Mouse (Mus musculus): ENCODE data around the gene E130114P18Rik. TPM values are rescaled to one million over a fixed set of nuclear protein-coding genes. Genes with fewer than 3 reads are reported as not detected.

Gene E130114P18Rik
- polyA plus RNA-seq, 2 experiments from 2014 or later, result not detected

DNA sequence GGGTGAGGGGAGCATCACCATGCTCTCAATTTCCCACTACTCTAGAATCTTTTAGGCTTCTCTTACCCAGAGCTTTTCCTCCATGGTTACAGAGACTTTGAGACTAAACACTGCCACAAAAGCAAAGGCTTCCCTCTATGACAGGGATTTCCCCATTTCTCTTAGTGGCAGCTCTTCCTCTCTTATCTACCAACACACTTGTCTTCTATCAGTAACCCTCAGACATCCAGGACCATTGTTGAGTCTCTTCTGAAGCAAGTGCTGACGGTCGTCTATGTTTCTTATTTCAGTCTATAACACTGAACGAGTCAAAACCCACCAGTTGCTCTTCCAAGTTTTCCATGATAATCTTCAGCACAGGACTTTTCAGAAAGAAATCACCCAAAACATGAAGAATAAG is 137.5 kb downstream of the E130114P18Rik start:
- no peak for ATAC-seq

DNA sequence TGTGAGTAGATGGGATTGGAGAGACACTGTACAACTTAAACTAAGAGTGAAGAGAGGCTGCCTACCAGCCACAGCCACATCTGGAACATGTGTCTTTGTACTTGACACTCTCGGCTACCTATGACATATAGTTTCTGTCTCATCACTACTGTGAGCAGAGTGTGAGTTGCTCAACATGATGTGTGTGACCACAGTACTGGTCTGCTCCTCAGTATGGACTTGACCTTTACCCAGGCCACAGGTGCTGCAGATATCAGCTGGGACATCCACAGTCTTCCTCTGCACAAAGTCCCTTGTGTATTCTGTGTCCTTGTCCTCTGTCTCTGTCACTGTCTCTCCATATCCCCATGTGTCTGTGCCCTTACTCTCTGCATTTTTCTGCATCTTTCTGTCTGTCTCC is 141.3 kb downstream of the E130114P18Rik start:
- ATAC-seq, result no peak

DNA sequence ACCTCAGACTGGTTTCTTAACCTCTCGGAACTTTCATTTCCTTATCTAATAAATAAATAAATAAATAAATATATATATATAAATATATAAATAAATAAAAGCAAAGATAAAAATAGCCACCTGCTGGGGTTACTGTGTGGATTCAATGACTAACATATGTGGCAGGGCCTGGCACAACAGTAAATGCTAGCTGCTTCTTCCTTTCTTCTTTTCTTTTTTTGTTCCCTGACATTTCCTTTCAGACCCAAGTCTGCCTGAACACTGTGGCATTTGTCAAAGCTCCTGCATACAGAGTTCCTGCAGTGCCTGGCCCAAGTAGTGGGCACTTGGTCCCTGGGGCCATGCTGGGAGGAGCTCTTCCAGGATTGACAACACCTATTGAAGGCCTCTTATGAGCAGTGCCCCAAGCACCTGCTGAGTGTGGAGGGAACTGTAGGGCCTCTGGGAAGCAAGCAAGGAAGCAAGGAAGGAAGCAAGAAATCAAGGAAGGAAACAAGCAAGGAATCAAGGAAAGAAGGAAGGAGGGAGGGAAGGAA is 142.1 kb downstream of the E130114P18Rik start:
- ATAC-seq, result no peak

DNA sequence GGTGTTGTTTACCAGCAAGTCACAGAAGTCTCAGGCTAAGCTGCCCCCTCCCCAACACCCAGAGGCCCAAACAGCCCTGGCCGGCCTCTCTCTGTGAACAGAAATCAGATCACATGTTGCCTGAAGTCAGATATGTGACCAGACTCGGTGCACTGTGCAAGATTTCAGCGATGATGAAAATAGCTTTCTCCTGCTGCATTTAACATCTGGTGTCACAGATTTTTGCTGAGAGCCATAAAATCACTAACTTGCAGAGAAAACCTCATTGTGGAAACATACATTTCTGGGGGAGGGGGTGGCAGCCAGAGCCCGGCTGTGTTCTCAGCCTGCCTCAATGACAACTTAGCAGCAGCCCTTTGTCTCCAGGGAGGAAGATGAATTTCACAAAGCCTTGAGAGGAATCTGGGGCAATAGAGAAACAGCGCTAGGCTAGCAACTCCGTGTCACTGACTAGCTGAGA is 142.6 kb downstream of the E130114P18Rik start:
- ATAC-seq, result no peak

DNA sequence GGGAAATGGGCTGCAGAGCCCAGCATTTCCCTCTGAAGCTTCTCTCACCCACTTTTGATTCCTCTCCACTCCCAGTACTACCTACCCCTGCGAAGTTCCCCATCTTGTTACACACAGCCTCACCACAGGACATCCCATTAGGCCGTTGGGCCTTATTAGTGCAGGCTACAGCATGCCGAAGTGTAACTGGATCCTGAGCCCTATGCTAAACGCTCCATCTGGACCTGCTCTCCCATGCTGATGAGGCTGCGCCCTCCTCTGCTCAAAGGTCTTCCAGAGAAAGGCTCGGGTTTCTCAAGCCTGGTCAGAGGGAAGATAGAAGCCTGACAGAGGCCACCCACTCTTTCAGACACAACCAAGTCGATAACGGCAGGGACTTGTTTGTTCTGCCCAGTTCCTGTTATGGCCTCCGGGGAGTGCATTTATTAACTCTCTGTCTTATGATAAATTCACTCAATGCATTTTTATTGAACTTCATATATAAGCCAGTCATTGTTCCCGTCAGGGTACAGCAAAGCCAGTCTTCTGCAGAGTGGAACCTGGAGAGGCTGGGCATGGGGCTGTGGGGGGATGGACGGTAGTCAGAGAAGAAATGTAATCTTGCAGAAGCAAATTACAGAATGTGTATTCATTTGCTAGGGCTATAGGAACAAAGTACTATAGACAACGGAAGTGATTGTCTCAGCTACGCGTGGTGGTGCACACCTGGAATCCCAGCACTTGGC is 148.8 kb downstream of the E130114P18Rik start:
- no peak for ATAC-seq

DNA sequence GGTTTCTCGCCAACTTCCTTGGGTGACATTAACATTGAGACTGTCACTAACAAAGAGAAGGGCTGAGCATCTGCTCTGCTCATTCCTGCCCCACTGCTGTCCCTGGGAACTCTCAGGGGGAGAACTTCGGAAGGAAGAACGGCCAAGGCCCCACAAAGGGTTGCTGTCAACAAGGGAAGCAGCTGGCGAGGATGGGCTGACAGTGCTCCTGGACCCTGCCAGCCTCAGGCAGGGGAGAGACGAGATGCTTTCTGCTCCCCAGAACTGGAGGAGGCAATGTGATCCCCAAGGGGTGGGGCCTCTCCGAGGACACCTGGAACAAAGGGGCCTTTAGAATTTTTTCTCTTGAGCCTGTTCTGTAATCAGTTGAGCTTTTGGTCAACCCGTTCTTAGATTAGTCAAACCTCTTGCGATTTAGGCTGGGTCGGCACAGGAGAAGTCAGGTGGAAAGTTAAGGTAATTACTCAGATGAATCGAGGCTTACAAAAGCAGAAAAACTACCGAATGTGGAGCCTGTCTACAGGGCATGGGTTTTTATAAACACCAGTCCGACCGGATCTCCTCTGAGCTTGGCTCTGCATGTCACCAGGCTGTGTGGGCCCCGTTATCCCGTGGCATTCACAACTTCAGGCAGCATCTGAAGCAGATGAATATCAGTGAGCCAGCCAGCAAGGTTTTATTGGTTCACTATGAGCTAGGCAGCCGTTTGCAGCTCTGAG is 151.7 kb downstream of the E130114P18Rik start:
- ATAC-seq, result no peak

DNA sequence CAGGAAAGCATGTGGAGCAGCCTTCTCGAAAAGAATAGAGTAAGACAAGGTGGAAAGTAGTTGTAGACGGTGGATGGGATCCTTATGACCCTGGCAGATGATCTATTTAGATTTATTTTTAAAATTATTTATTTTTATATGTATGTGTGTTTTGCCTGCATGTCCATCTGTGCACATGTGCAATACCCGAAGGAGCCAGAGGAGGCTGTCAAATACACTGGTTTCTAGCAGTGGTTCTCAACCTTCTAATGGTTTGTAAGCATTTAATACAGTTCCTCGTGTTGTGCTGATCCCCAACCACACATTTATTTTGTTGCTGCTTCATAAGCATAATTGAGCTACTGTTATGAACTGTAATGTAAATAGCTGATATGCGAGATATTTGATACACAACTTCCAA is 154.7 kb downstream of the E130114P18Rik start:
- no peak for ATAC-seq

DNA sequence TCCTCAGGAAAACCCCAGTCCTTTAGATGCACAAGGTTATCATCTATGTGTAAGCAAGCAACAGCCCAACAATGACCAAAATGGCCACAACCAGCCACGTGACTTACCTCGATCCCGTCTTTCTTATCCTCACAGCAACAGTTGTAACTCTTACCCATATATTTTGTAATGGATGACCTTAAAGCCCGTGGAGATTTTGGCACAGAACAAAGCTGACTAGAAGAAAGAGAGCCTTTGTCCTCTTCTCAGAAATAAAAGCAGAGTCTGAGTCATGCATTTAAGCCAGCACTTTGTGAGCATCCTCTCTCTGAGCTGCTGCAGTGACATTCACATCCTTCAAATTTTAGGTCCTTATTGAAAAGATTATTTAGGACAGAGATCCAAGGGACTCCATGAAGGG is 156.1 kb downstream of the E130114P18Rik start:
- no peak for ATAC-seq

DNA sequence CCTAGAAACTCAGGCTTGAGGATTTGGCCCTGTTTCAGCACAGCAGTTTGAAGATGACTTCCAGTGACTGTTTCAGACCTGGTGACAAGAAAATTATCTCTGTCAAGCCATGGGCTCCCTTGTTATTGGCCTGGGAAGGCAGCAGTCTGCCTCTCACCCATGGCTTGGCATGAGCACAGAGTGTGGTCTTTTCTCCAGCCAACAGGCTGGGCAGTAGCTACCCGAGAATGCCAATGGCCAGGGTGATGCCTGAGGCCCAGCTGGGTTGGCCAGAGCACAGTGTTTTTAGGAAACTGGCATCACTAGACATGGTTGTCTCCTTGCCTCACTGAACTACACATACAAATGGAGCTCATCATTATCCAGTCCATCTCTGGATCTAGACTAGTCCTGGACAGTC is 157.5 kb downstream of the E130114P18Rik start:
- ATAC-seq, result no peak

DNA sequence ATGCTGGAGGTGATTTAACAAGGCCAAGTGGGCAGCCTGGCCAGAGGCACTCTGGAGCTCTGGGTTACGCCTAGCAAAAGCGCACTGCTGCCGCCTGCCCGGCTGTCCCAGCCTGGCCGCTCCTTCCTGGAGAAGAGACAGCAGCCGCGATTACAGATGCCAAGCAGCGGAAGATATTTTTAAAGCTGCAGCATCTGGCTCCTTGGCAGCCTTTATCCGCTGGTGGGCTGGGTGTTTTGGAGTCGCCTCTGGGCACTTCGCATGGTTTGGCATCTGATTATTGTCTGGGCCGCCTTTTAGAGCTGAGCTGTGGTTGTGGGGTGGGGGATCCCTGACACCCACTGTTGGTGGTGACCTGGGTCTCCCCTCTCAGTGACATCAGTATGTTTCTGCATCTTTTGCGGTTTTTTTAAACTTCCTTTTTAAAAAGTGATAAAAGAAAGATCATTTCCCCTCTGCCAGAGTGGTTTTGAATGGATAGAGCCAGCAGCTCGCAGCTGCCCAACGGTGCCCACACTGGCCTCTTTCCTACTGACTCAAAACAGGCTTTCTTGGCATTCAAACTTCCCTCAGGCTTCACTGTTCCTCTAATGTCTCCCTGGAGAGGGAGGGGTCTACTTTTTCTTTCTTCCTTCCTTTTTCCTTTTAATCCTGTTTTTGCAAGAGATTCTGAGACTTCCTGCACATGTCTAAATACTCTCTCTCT is 159.1 kb downstream of the E130114P18Rik start:
- ATAC-seq, result no peak

DNA sequence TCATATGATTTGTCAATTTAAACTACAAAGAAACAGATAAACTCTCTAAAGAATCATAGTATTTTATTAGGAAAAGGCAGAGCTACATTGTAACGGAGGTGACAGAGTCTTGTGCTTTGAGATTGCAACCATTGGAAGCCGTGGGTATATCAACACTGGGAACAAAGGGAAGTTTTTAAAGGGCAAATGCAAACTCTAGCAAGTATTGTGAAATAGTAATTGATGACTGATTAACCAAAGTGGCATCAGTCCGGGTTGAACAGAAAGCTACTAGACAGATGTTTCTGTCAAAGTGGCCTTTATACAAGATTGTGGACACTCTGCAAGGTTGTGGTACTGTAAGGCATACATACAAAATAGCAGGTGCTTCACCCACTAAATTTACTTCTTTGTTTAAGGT is 162.8 kb downstream of the E130114P18Rik start:
- no peak for ATAC-seq

DNA sequence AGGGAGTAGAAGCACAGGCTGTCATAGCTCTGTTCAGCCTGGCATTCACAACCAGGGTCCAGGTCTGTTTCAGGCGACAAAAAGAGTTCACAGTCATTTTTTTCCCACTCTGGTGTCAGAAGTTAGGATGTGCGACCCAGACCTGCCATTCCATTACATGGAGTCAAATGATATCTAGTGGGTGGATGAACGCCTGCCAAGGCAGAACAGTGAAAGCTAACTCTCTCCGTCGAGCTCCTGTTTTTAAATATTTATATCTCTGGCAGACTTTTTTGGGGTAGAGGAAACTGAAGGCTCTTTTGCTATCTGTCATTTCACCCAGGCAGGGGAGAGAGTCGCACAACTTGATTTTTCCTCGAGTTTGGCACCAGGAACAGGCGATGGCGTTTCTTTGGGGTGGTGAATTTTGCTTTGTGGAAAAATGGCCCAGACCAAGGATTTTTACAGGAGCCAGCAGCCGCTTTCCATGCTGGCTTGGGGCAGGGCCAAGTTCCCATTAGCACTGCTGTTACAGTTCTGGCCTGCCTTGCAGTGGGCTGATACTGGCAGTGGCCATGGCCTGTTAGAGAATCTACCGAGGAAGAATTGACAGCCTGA is 166.5 kb downstream of the E130114P18Rik start:
- ATAC-seq, result no peak

DNA sequence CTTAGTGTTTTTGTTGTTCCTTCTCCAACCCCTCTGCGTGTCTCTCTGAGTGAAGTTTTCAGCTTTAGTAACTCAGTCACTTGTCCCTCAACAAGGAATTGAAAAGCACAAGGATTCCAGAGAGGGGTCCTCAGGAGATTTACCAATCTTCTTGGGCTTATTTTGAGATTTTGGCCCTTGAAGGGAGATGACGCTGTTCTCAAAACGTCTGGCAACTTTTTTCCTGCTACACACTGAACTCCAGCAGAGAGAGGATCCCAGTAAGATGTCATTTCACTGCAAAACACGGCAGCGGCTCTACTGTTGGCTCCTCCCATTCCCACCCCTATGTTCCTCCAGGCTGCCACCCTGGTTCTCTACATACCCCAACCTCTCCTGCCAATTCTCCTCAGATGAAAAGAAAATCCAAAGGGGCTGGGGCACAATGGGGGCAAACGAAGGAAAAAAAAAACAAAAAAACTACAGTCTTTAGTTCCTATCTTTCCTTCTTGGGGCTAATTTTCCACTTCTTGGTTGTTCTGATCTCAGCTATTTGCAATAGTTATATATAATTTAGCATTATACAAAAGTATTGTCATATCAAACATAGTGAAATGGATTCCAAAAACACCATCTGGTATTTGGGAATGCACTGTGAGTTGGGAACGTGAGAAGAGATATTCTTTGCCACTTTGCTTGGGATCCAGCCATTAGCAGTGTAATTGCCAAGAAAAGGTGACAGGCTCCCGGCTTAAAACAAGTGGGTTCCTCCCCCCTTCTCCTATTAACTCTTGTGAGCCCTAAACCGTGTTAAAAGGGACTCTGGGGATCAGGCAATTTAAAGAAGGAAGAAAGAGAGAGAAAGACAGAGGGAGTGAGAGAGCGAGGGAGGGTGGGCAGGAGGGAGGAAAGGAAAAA is 167.8 kb downstream of the E130114P18Rik start:
- no peak for ATAC-seq

DNA sequence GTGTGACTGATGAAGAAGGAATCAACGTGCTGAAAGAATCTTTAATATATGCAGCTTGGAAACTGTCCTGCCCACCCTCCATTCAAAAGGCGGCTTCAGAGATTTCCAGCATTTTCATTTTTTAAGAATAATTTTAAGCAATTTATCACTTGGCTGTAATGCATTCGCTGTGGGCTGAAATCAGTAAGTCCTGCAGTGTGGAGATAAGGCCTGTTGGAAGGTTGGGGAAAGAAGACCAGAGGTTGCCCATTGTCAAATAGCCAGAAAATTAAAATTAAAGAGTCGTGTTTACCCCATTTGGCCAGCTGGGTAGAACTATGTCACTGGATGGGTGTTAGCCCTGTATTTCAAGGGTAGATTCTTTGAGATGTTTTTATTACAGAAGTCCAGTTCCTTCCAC is 168.5 kb downstream of the E130114P18Rik start:
- no peak for ATAC-seq

DNA sequence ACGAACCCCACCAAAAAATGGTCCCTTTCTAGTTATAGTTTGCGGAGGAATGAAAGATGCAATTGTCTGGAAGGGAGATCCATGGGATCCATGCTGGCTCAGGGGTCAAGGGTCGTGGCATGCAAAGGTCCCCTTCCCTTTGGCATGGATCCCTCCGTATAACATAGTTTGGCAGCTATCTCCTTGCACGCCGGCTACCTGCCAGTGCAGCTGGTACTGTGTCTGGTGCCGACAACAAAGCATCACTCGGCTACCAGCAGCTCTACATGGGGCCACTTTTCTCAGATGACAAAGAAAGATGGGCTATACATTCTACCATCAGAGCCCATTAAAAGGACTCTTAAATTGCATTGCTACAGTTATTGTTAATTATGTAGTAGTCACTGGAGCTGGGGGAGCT is 169.2 kb downstream of the E130114P18Rik start:
- no peak for ATAC-seq

DNA sequence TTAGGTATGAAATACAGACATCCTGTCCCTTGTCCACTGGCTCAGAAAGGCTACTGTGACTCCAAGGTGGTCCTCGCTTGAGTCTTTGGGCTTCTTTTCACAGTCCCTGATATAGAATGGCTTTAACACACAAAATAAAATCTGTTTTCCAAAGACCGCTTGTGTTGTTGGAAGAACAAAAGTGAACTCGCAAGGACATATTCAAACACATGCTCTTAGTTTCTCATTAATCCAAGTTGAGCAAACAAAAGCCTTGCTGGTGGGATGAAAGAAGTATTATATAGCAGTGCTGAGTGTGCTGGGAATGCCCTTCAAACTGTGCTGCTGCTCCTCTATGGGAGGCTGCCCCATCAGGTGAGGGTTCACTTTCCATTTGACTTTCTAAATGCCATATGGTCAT is 169.7 kb downstream of the E130114P18Rik start:
- no peak for ATAC-seq

DNA sequence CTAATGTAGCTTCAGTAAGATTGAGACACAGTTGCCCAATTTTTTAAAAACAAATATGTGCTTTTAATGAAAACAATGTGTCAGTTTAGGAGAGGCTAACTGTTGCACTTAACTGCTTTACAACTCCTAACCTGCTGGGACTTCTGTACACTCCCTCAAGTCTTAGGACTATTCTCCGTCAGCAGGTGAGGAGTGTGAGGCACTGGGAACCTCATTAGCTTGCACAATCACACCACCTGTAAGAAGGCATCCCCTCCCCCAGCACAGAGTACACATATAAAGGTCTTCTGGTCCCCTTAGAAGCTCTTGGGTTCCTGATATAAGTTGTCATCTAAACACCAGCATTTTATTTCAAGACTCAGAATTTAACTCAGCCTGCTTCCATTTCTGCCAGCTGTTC is 170.7 kb downstream of the E130114P18Rik start:
- ATAC-seq, result no peak

DNA sequence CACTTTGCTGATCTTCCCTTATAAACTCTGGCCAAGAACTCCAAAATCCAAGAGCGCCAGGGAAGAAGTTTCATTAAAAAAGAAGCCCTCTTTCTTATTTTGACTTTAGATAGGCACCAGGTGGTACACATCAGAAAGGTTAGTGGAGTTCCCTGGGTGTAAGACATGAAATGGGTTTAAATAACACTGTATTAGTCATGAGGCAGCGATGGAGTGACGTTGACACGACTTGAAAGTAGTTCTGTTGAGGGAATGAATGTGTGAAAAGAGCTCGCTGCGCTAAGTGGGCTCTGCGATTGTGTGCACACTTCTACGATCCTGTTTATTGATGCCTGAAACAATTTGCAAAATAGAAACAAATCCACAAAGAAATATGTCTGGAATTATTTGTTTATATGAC is 171.4 kb downstream of the E130114P18Rik start:
- ATAC-seq, result no peak

DNA sequence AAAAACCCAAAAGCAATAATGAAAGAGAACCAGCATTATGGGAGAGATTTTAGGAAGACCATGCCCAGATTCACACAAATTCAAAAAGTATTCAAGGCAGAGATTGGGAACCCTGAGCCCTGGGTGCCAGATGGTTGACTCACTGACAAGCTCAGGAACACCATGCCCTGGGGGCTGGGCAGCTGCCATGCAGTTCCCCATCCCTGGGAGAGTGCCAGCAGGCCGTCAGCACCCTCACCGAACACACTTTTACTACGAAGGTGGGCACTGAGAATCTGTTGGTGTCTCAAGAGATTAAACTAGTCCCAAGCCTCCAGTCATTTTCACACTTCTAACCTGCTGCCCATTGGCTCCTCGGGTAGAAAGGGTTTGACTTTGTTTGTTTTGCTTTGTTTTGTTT is 175.3 kb downstream of the E130114P18Rik start:
- no peak for ATAC-seq

DNA sequence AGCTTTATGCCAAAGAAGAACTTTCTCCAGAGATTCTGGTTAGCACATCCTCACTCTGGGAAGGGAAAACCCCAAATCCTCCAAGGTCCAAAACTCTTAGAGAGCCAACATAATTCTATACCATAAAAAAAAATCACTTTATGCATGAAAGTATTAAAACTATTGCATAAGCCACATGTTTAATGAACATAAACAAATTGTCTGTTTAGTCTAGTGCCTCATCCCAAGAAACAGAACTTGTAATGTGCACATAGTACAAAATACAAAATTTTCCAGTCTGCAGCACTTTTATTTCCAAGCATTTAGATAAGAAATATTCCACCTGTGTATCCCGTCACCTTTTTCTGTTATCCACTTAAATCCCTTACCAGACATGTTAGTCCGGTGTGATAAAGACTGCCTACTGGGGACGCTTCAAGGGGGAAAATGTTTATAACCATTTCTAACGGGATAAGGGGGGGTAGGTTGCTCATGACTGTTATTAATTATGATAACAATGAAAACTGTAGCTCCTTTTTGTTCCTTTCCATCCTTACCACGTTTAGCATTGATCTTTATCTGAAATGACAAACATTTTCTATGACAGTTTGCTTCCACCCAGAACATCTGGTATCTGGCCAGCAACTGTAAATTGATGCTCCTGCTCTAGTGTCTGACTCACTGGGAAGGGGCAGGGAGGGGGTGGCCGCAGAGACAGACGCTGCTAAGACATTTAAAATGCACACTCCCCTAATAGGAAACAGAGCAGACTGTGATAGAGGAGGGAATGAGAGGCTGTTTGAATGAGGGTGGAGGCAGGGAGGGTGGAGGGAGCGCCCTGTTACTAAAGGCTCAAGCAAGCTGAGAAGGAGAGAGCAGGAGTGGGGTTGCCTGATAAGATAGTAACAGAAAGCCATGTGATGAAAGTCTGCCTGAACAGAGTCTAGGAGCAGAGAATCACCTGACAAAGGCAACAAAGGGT is 176.7 kb downstream of the E130114P18Rik start:
- no peak for ATAC-seq

DNA sequence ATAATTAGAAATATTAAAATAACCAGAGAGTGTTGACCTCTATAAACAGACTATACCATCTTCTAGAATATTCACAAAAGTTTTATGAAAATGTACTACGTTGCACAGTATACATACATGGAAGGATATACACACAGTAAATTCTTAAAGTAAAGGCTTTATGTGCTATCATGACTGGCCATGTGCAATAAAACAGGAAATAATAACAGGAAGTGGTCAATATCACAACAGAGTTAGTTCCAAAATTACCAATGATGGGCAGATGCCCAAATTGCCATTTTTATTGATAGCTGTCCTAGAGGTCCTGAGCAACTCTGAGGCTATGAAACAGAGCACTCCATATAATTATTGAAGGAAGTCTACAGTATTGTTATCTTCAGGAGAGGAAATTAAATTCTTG is 180.4 kb downstream of the E130114P18Rik start:
- no peak for ATAC-seq

All from activated CD4-positive, CD25-positive, alpha-beta regulatory T cell, adult 4 months (primary cell).